Mouse (Mus musculus): ENCODE data around the gene Edil3. TPM values are rescaled to one million over a fixed set of nuclear protein-coding genes. Genes with fewer than 3 reads are reported as not detected.

Edil3 gene
- total and polyA plus RNA-seq, 3 experiments, result 0.10 to 0.30 (median 0.16) TPM

GRCm38 (mm10) chr13:88907405-88907804 lies 86.1 kb downstream of the Edil3 start:
- DNase-seq, result no peak
- WGBS, result 84% methylated on average over 1 of the region's 1 CpGs
- intact Hi-C loops (cut with DNase I), result no loop called here
- no peaks in the 10 kb centered on the region for H3K79me2 ChIP-seq (replicated peaks; ENCODE audit: control insufficient read depth, insufficient read depth, low read length)
- H3K9ac ChIP-seq (ENCODE audit: low read depth, low read length), result no peak overlapping the region
- H3K27me3 ChIP-seq (ENCODE audit: control insufficient read depth, insufficient read depth, low read length), result no peaks in the 10 kb centered on the region
- TF ChIP-seq EP300 (IDR thresholded peaks at IDR 0.05; ENCODE audit: insufficient read depth, low read depth, low read length), result no peak
- no peak for TF ChIP-seq CTCF (IDR thresholded peaks at IDR 0.05)
- no peak for TF ChIP-seq POLR2A (IDR thresholded peaks at IDR 0.05; ENCODE audit: insufficient read depth, low read depth, low read length)
- no peaks in the 10 kb centered on the region for H3K4me1 ChIP-seq (ENCODE audit: control insufficient read depth, insufficient read depth, low read length)
- H3K27ac ChIP-seq, result no peak overlapping the region
- no peak overlapping the region for H3K4me3 ChIP-seq
- no peaks in the 10 kb centered on the region for H3K36me3 ChIP-seq (ENCODE audit: control insufficient read depth, insufficient read depth, low read length)

- no peak for TF ChIP-seq POLR2A (IDR thresholded peaks at IDR 0.05; ENCODE audit: insufficient read depth, low read depth, low read length)
- no peak for TF ChIP-seq EP300 (IDR thresholded peaks at IDR 0.05; ENCODE audit: insufficient read depth, low read depth, low read length)
- no peak for TF ChIP-seq CTCF (IDR thresholded peaks at IDR 0.05)
- Histone ChIP-seq H3K4me3 (no peak overlapping the region), H3K4me1 (ENCODE audit: control insufficient read depth, insufficient read depth, low read length) (no peaks in the 10 kb centered on the region), H3K79me2 (replicated peaks; ENCODE audit: control insufficient read depth, insufficient read depth, low read length) (no peaks in the 10 kb centered on the region), H3K9ac (ENCODE audit: low read depth, low read length) (no peak overlapping the region), H3K27ac (no peak overlapping the region), H3K27me3 (ENCODE audit: control insufficient read depth, insufficient read depth, low read length) (no peaks in the 10 kb centered on the region), H3K36me3 (ENCODE audit: control insufficient read depth, insufficient read depth, low read length) (no peaks in the 10 kb centered on the region)
- intact Hi-C loops (cut with DNase I), result no loop called here
- 51% methylated on average over 1 of the region's 1 CpGs for WGBS
- DNase-seq, result no peak
These were observed 86.9 kb downstream of the Edil3 start for GRCm38 (mm10) chr13:88908187-88908586.

GRCm38 (mm10) chr13:88916503-88916902 lies 95.2 kb downstream of the Edil3 start:
- H3K4me3 ChIP-seq, result no peak overlapping the region
- H3K27ac ChIP-seq, result no peak overlapping the region
- 59% methylated on average over 2 of the region's 2 CpGs for WGBS
- H3K36me3 ChIP-seq (ENCODE audit: control insufficient read depth, insufficient read depth, low read length), result no peaks in the 10 kb centered on the region
- intact Hi-C loops (cut with DNase I), result no loop called here
- no peaks in the 10 kb centered on the region for H3K4me1 ChIP-seq (ENCODE audit: control insufficient read depth, insufficient read depth, low read length)
- no peak overlapping the region for H3K9ac ChIP-seq (ENCODE audit: low read depth, low read length)
- TF ChIP-seq CTCF (IDR thresholded peaks at IDR 0.05), result no peak
- no peak for TF ChIP-seq POLR2A (IDR thresholded peaks at IDR 0.05; ENCODE audit: insufficient read depth, low read depth, low read length)
- no peak for TF ChIP-seq EP300 (IDR thresholded peaks at IDR 0.05; ENCODE audit: insufficient read depth, low read depth, low read length)
- no peak for DNase-seq
- no peaks in the 10 kb centered on the region for H3K27me3 ChIP-seq (ENCODE audit: control insufficient read depth, insufficient read depth, low read length)
- H3K79me2 ChIP-seq (replicated peaks; ENCODE audit: control insufficient read depth, insufficient read depth, low read length), result no peaks in the 10 kb centered on the region

- H3K27ac ChIP-seq, result no peak overlapping the region
- no peaks in the 10 kb centered on the region for H3K36me3 ChIP-seq (ENCODE audit: control insufficient read depth, insufficient read depth, low read length)
- DNase-seq, result no peak
- intact Hi-C loops (cut with DNase I), result no loop called here
- no peaks in the 10 kb centered on the region for H3K27me3 ChIP-seq (ENCODE audit: control insufficient read depth, insufficient read depth, low read length)
- no peak overlapping the region for H3K4me3 ChIP-seq
- TF ChIP-seq POLR2A (IDR thresholded peaks at IDR 0.05; ENCODE audit: insufficient read depth, low read depth, low read length) (no peak), EP300 (IDR thresholded peaks at IDR 0.05; ENCODE audit: insufficient read depth, low read depth, low read length) (no peak), CTCF (IDR thresholded peaks at IDR 0.05) (no peak)
- no peaks in the 10 kb centered on the region for H3K79me2 ChIP-seq (replicated peaks; ENCODE audit: control insufficient read depth, insufficient read depth, low read length)
- H3K4me1 ChIP-seq (ENCODE audit: control insufficient read depth, insufficient read depth, low read length), result no peaks in the 10 kb centered on the region
- 78% methylated on average over 4 of the region's 4 CpGs for WGBS
- H3K9ac ChIP-seq (ENCODE audit: low read depth, low read length), result no peak overlapping the region
These were observed 108.4 kb downstream of the Edil3 start for GRCm38 (mm10) chr13:88929626-88930025.

GRCm38 (mm10) chr13:88938564-88938963 lies 117.3 kb downstream of the Edil3 start:
- H3K4me1 ChIP-seq (ENCODE audit: control insufficient read depth, insufficient read depth, low read length), result no peaks in the 10 kb centered on the region
- TF ChIP-seq EP300 (IDR thresholded peaks at IDR 0.05; ENCODE audit: insufficient read depth, low read depth, low read length) (no peak), POLR2A (IDR thresholded peaks at IDR 0.05; ENCODE audit: insufficient read depth, low read depth, low read length) (no peak), CTCF (IDR thresholded peaks at IDR 0.05) (no peak)
- H3K4me3 ChIP-seq, result no peak overlapping the region
- H3K27me3 ChIP-seq (ENCODE audit: control insufficient read depth, insufficient read depth, low read length), result no peaks in the 10 kb centered on the region
- WGBS, result 48% methylated on average over 2 of the region's 2 CpGs
- H3K9ac ChIP-seq (ENCODE audit: low read depth, low read length), result no peak overlapping the region
- no peak overlapping the region for H3K27ac ChIP-seq
- no peaks in the 10 kb centered on the region for H3K79me2 ChIP-seq (replicated peaks; ENCODE audit: control insufficient read depth, insufficient read depth, low read length)
- no peaks in the 10 kb centered on the region for H3K36me3 ChIP-seq (ENCODE audit: control insufficient read depth, insufficient read depth, low read length)
- no peak for DNase-seq
- intact Hi-C loops (cut with DNase I), result no loop called here

- H3K79me2 ChIP-seq (replicated peaks; ENCODE audit: control insufficient read depth, insufficient read depth, low read length), result no peaks in the 10 kb centered on the region
- DNase-seq, result no peak
- no peak overlapping the region for H3K4me3 ChIP-seq
- H3K36me3 ChIP-seq (ENCODE audit: control insufficient read depth, insufficient read depth, low read length), result no peaks in the 10 kb centered on the region
- intact Hi-C loops (cut with DNase I), result no loop called here
- no peaks in the 10 kb centered on the region for H3K27me3 ChIP-seq (ENCODE audit: control insufficient read depth, insufficient read depth, low read length)
- H3K9ac ChIP-seq (ENCODE audit: low read depth, low read length), result no peak overlapping the region
- H3K4me1 ChIP-seq (ENCODE audit: control insufficient read depth, insufficient read depth, low read length), result no peaks in the 10 kb centered on the region
- WGBS, result 77% methylated on average over 4 of the region's 4 CpGs
- TF ChIP-seq CTCF (IDR thresholded peaks at IDR 0.05) (no peak), POLR2A (IDR thresholded peaks at IDR 0.05; ENCODE audit: insufficient read depth, low read depth, low read length) (no peak), EP300 (IDR thresholded peaks at IDR 0.05; ENCODE audit: insufficient read depth, low read depth, low read length) (no peak)
- H3K27ac ChIP-seq, result no peak overlapping the region
These were observed 151.1 kb downstream of the Edil3 start for GRCm38 (mm10) chr13:88972355-88972754.

Data from heart, adult 2 months (tissue).